Mouse (Mus musculus) embryonic fibroblast, embryonic 13.5 days (primary cell): ENCODE measurements around the gene Pptc7. TPM values are rescaled to one million over a fixed set of nuclear protein-coding genes. Genes with fewer than 3 reads are reported as not detected.

Experiments
- H3K27ac ChIP-seq: 2 replicates; pipeline ENCODE4 v1.5.1; 2012; ENCODE audit warnings: low read length, control low read depth, inconsistent platforms; ENCODE audit not compliant: insufficient read depth
- H3K4me1 ChIP-seq: 2 replicates; pipeline ENCODE4 v1.6.1; 2011; ENCODE audit warnings: low read length; ENCODE audit not compliant: control insufficient read depth, insufficient read depth
- H3K4me3 ChIP-seq: 2 replicates; pipeline ENCODE4 v1.5.1; 2011; ENCODE audit warnings: mild to moderate bottlenecking, control low read depth, low read length; ENCODE audit not compliant: insufficient read depth
- CTCF ChIP-seq: IDR thresholded peaks from 2 replicates; pipeline ENCODE4 v1.5.1; 2011; ENCODE audit warnings: mild to moderate bottlenecking, control low read depth, low read length, moderate library complexity, borderline replicate concordance; ENCODE audit not compliant: insufficient read depth
- POLR2A ChIP-seq: IDR thresholded peaks from 2 replicates; pipeline ENCODE4 v1.6.1; 2011; ENCODE audit warnings: low read depth, mild to moderate bottlenecking, control low read depth, low read length, moderate library complexity
- polyA plus RNA-seq: library from polyadenylated mRNA; stranded (reverse); fragments of >200 nt; gene quantifications from 2 replicates; pipeline ENCODE4 v1.2.4, GENCODE M21; 2011; ENCODE audit warnings: low read depth; ENCODE audit not compliant: missing spikeins, insufficient read length

The Pptc7 gene
- polyA plus RNA-seq, 1 experiment: 15.6 TPM

- no peak overlapping the region for H3K27ac ChIP-seq
Observed at GRCm38 (mm10) chr5:122246547-122247167, 37.5 kb upstream of the Pptc7 start.

GRCm38 (mm10) chr5:122247529-122247928, 36.6 kb upstream of the Pptc7 start:
- Histone ChIP-seq H3K27ac (no peak overlapping the region), H3K4me1 (no peaks in the 10 kb centered on the region), H3K4me3 (no peak overlapping the region)
- TF ChIP-seq CTCF (no peak), POLR2A (no peak)

More at GRCm38 (mm10) chr5:122246547-122247167, 37.5 kb upstream of the Pptc7 start:
- Histone ChIP-seq H3K4me3 (no peak overlapping the region), H3K4me1 (no peaks in the 10 kb centered on the region)
- TF ChIP-seq CTCF: no peak
- no peak for TF ChIP-seq POLR2A

- TF ChIP-seq CTCF: no peak
- no peak for TF ChIP-seq POLR2A
- Histone ChIP-seq H3K4me1 (no peaks in the 10 kb centered on the region), H3K27ac (no peak overlapping the region), H3K4me3 (no peak overlapping the region)
Observed at GRCm38 (mm10) chr5:122247934-122248333, 36.2 kb upstream of the Pptc7 start.

- Histone ChIP-seq H3K27ac (no peak overlapping the region), H3K4me3 (no peak overlapping the region)
- TF ChIP-seq POLR2A (no peak), CTCF (no peak)
Observed at GRCm38 (mm10) chr5:122249281-122249680, 34.9 kb upstream of the Pptc7 start.

GRCm38 (mm10) chr5:122251895-122252606, 32.1 kb upstream of the Pptc7 start:
- no peaks in the 10 kb centered on the region for H3K4me1 ChIP-seq
- no peak for TF ChIP-seq CTCF
- no peak overlapping the region for H3K4me3 ChIP-seq
- H3K27ac ChIP-seq: no peak overlapping the region

More at GRCm38 (mm10) chr5:122249281-122249680, 34.9 kb upstream of the Pptc7 start:
- H3K4me1 ChIP-seq: no peaks in the 10 kb centered on the region

- TF ChIP-seq POLR2A: no peak
- no peak for TF ChIP-seq CTCF
- no peak overlapping the region for H3K27ac ChIP-seq
Observed at GRCm38 (mm10) chr5:122258027-122258741, 26.0 kb upstream of the Pptc7 start.

GRCm38 (mm10) chr5:122262104-122262503, 22.1 kb upstream of the Pptc7 start:
- TF ChIP-seq POLR2A (no peak), CTCF (no peak)
- H3K27ac ChIP-seq: no peak overlapping the region
- H3K4me3 ChIP-seq: no peak overlapping the region
- no peaks in the 10 kb centered on the region for H3K4me1 ChIP-seq

More at GRCm38 (mm10) chr5:122258027-122258741, 26.0 kb upstream of the Pptc7 start:
- Histone ChIP-seq H3K4me3 (no peak overlapping the region), H3K4me1 (no peaks in the 10 kb centered on the region)

GRCm38 (mm10) chr5:122263933-122264905, 19.9 kb upstream of the Pptc7 start, which contains the start of gene Tctn1:
Tctn1 (minus strand) TSS chr5:122264460.
- no peak within 1 kb of the TSS for H3K27ac ChIP-seq
- H3K4me3 ChIP-seq: peak within 1 kb of the TSS; percentile 92
- H3K4me1 ChIP-seq: peaks cover 4% of the 10 kb centered on the region; the same call in 1 of the 2 replicates
- peak; percentile 46 for TF ChIP-seq POLR2A
- no peak for TF ChIP-seq CTCF

GRCm38 (mm10) chr5:122265187-122265586, 19.0 kb upstream of the Pptc7 start:
- H3K27ac ChIP-seq: no peak overlapping the region
- TF ChIP-seq POLR2A (no peak), CTCF (no peak)
- H3K4me3 ChIP-seq: no peak overlapping the region
- peaks cover 4% of the 10 kb centered on the region; the same call in 1 of the 2 replicates for H3K4me1 ChIP-seq
